Mouse (Mus musculus): ENCODE data around the gene Dpyd. TPM values are rescaled to one million over a fixed set of nuclear protein-coding genes. Genes with fewer than 3 reads are reported as not detected.

Gene Dpyd
- polyA plus RNA-seq, 1 experiment from 2014 or later = 9.1 TPM

GRCm38 (mm10) chr3:119154604-119155444 is 592.9 kb downstream of the Dpyd start:
- Histone ChIP-seq H3K4me3 (no peak overlapping the region), H3K27ac (no peak overlapping the region), H3K9ac (0 out of 2 replicates have a peak overlapping the region, but pooled peaks have one; percentile 35), H3K9me3 (no peaks in the 10 kb centered on the region), H3K27me3 (no peaks in the 10 kb centered on the region), H3K36me3 (no peaks in the 10 kb centered on the region), H3K4me1 (0 out of 2 replicates have a peak, but pooled peaks cover 4% of the 10 kb centered on the region), H3K4me2 (replicated peaks) (peak overlapping the region; percentile 9; the same call in 1 of the 2 replicates)
- no peak for ATAC-seq (ENCODE audit: low FRiP score, low read depth)
- WGBS = 48% methylated on average over 17 of the region's 17 CpGs

DNA sequence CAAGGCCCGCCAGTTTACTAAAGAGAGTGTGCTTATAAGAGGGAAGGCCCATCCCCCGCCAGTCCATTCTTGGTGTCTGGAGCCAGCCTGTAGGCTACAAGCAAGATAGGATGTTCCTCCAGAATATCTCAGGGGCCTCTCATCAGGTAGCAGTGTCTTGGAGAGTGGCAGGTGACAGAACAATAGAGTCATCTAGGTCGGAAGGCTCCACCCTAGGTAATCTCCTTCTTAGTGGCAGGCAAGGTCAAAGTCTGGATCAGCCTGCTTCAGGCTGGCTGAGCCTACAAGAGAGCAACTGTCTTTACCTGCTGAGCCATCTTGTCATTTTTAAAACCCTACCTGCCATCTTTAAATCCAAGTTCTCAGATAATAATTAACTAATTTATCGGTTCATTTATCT is 596.7 kb downstream of the Dpyd start:
- no peak overlapping the region for H3K9ac ChIP-seq
- H3K27me3 ChIP-seq = no peaks in the 10 kb centered on the region
- no peak overlapping the region for H3K27ac ChIP-seq
- H3K4me2 ChIP-seq (replicated peaks) = no peak overlapping the region
- H3K9me3 ChIP-seq = no peaks in the 10 kb centered on the region
- 0 out of 2 replicates have a peak, but pooled peaks cover 4% of the 10 kb centered on the region for H3K4me1 ChIP-seq
- H3K4me3 ChIP-seq = no peak overlapping the region
- 95% methylated on average over 4 of the region's 4 CpGs for WGBS
- no peak for ATAC-seq (ENCODE audit: low FRiP score, low read depth)
- no peaks in the 10 kb centered on the region for H3K36me3 ChIP-seq

DNA sequence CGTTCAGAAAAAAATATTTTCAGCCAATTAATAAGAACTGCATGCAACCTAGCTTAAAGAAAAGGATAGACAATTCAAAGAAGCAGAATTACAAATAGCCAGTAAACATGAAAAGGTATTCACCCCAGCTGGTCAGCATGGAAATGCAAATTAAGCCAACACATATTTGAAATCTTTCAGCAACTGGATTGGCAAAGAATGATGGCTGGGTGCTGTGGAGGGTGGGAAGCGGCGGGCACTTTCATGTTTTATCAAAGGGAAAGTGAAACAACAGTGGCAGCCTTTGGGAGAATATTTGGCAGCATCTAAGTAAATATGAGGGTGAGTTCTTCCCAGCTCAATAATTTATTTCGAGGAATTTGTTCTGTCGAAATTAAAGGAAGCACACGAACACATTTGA is 603.8 kb downstream of the Dpyd start:
- no peak for ATAC-seq (ENCODE audit: low FRiP score, low read depth)
- H3K36me3 ChIP-seq = no peaks in the 10 kb centered on the region
- no peaks in the 10 kb centered on the region for H3K27me3 ChIP-seq
- WGBS = 78% methylated on average over 6 of the region's 6 CpGs
- H3K4me3 ChIP-seq = no peak overlapping the region
- H3K4me1 ChIP-seq = no peaks in the 10 kb centered on the region
- H3K9me3 ChIP-seq = no peaks in the 10 kb centered on the region
- no peak overlapping the region for H3K4me2 ChIP-seq (replicated peaks)
- no peak overlapping the region for H3K9ac ChIP-seq
- no peak overlapping the region for H3K27ac ChIP-seq

- Histone ChIP-seq H3K36me3 (no peaks in the 10 kb centered on the region), H3K27ac (no peak overlapping the region), H3K4me2 (replicated peaks) (no peak overlapping the region), H3K4me1 (no peaks in the 10 kb centered on the region), H3K4me3 (no peak overlapping the region), H3K27me3 (no peaks in the 10 kb centered on the region), H3K9me3 (no peaks in the 10 kb centered on the region), H3K9ac (no peak overlapping the region)
- 65% methylated on average over 2 of the region's 2 CpGs for WGBS
- no peak for ATAC-seq (ENCODE audit: low FRiP score, low read depth)
Observed at GRCm38 (mm10) chr3:119168166-119168565, 606.2 kb downstream of the Dpyd start.

DNA sequence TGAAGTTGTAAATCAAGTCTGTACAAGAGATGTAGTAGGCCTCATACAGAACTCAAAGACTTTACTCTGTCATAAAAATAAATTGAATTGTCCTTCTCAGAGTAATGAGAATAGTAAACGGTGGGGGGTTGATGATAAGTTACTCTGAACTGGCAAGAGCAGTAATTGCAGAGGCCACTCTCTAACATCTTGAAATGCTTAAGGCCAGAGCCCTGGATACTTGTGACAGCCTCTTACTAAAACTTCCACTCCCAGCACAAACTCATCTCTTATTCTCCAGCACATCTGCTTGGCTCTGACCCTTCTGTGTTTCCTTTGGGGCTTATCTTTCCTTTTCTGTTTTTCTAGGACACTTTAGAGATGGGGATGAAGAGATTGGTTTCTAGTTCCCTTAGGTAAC is 606.7 kb downstream of the Dpyd start:
- 6% methylated on average over 1 of the region's 1 CpGs for WGBS
- Histone ChIP-seq H3K4me1 (no peaks in the 10 kb centered on the region), H3K4me3 (no peak overlapping the region)

DNA sequence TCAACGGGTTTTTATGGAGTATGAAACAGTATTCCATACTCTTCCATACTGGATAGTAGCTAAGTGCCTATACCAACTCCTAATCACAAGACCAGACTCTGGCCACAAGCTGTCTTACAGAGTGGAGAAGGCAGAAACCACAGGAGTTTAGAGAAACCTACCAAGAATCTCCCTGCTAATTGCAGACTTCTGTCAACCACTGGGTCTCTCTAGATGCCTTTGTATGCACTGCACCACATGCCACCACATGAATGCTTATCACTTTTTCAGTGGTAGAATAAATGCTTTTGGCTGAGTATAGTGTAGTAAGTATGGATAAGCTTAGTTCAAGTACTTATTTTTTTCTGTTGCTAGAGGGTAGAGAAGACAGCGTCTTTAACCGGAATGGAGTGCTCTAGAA is 621.3 kb downstream of the Dpyd start:
- Histone ChIP-seq H3K27me3 (no peaks in the 10 kb centered on the region), H3K4me1 (no peaks in the 10 kb centered on the region), H3K4me3 (no peak overlapping the region), H3K9me3 (no peaks in the 10 kb centered on the region), H3K4me2 (replicated peaks) (no peak overlapping the region), H3K9ac (no peak overlapping the region), H3K36me3 (no peaks in the 10 kb centered on the region), H3K27ac (no peak overlapping the region)
- WGBS = 89% methylated on average over 3 of the region's 3 CpGs
- ATAC-seq (ENCODE audit: low FRiP score, low read depth) = no peak

More for the DNA sequence above, 606.7 kb downstream of the Dpyd start:
- Histone ChIP-seq H3K9ac (no peak overlapping the region), H3K36me3 (no peaks in the 10 kb centered on the region), H3K27ac (no peak overlapping the region), H3K27me3 (no peaks in the 10 kb centered on the region), H3K9me3 (no peaks in the 10 kb centered on the region), H3K4me2 (replicated peaks) (no peak overlapping the region)
- no peak for ATAC-seq (ENCODE audit: low FRiP score, low read depth)

- H3K9ac ChIP-seq = no peak overlapping the region
Observed at GRCm38 (mm10) chr3:119194071-119194470, 632.1 kb downstream of the Dpyd start.

GRCm38 (mm10) chr3:119195613-119196012 is 633.7 kb downstream of the Dpyd start:
- Histone ChIP-seq H3K9me3 (no peaks in the 10 kb centered on the region), H3K36me3 (no peaks in the 10 kb centered on the region), H3K4me1 (no peaks in the 10 kb centered on the region), H3K4me3 (no peak overlapping the region), H3K4me2 (replicated peaks) (no peak overlapping the region), H3K27me3 (no peaks in the 10 kb centered on the region), H3K9ac (no peak overlapping the region), H3K27ac (no peak overlapping the region)
- ATAC-seq (ENCODE audit: low FRiP score, low read depth) = no peak
- 80% methylated on average over 4 of the region's 4 CpGs for WGBS

More at GRCm38 (mm10) chr3:119194071-119194470, 632.1 kb downstream of the Dpyd start:
- no peak overlapping the region for H3K4me2 ChIP-seq (replicated peaks)
- H3K27me3 ChIP-seq = no peaks in the 10 kb centered on the region
- WGBS = 81% methylated on average over 6 of the region's 6 CpGs
- no peaks in the 10 kb centered on the region for H3K4me1 ChIP-seq
- ATAC-seq (ENCODE audit: low FRiP score, low read depth) = no peak
- H3K27ac ChIP-seq = no peak overlapping the region
- no peak overlapping the region for H3K4me3 ChIP-seq
- no peaks in the 10 kb centered on the region for H3K36me3 ChIP-seq
- no peaks in the 10 kb centered on the region for H3K9me3 ChIP-seq

- Histone ChIP-seq H3K4me3 (no peak overlapping the region), H3K9me3 (no peaks in the 10 kb centered on the region), H3K36me3 (no peaks in the 10 kb centered on the region), H3K27me3 (no peaks in the 10 kb centered on the region), H3K9ac (no peak overlapping the region), H3K4me2 (replicated peaks) (no peak overlapping the region), H3K27ac (no peak overlapping the region), H3K4me1 (no peaks in the 10 kb centered on the region)
- WGBS = 66% methylated on average over 2 of the region's 2 CpGs
- no peak for ATAC-seq (ENCODE audit: low FRiP score, low read depth)
Observed at GRCm38 (mm10) chr3:119220763-119221412, 659.0 kb downstream of the Dpyd start.

- Histone ChIP-seq H3K4me2 (replicated peaks) (no peak overlapping the region), H3K4me3 (no peak overlapping the region), H3K36me3 (no peaks in the 10 kb centered on the region), H3K9me3 (no peaks in the 10 kb centered on the region), H3K27me3 (no peaks in the 10 kb centered on the region), H3K4me1 (no peaks in the 10 kb centered on the region), H3K9ac (no peak overlapping the region), H3K27ac (no peak overlapping the region)
- 85% methylated on average over 3 of the region's 3 CpGs for WGBS
- ATAC-seq (ENCODE audit: low FRiP score, low read depth) = no peak
Observed at GRCm38 (mm10) chr3:119243181-119243580, 681.3 kb downstream of the Dpyd start.

DNA sequence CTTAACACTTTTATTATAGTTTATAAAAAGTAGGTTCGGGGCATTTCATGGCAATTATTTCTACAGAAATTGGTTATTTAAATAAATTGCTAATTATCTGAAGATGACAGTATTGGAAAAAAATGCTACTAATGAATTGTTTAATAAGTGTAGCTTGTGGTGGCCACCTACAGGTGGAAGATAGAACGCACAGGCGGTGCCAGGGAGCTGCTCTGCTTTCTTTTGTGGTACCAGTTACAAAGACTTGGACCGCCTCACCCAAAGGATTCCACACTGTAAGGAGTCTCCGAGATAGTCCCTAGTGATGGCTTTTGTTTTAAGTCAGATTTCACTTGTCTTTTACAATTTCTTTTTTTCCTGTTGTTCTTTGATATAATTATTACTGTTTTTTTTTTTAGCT is 694.6 kb downstream of the Dpyd start:
- Histone ChIP-seq H3K9me3 (no peaks in the 10 kb centered on the region), H3K36me3 (no peaks in the 10 kb centered on the region), H3K4me2 (replicated peaks) (no peak overlapping the region), H3K4me1 (0 out of 2 replicates have a peak, but pooled peaks cover 5% of the 10 kb centered on the region), H3K9ac (no peak overlapping the region), H3K27ac (no peak overlapping the region), H3K27me3 (no peaks in the 10 kb centered on the region), H3K4me3 (no peak overlapping the region)
- no peak for ATAC-seq (ENCODE audit: low FRiP score, low read depth)
- 47% methylated on average over 5 of the region's 5 CpGs for WGBS

- no peak overlapping the region for H3K27ac ChIP-seq
- H3K36me3 ChIP-seq = no peaks in the 10 kb centered on the region
- H3K4me2 ChIP-seq (replicated peaks) = no peak overlapping the region
- H3K4me3 ChIP-seq = no peak overlapping the region
- 76% methylated on average over 2 of the region's 2 CpGs for WGBS
- H3K4me1 ChIP-seq = no peaks in the 10 kb centered on the region
- H3K9ac ChIP-seq = no peak overlapping the region
- ATAC-seq (ENCODE audit: low FRiP score, low read depth) = no peak
- H3K9me3 ChIP-seq = no peaks in the 10 kb centered on the region
- no peaks in the 10 kb centered on the region for H3K27me3 ChIP-seq
Observed at GRCm38 (mm10) chr3:119275241-119275640, 713.3 kb downstream of the Dpyd start.
